Mouse (Mus musculus): ENCODE measurements around the gene Hnrnpab.

DNA sequence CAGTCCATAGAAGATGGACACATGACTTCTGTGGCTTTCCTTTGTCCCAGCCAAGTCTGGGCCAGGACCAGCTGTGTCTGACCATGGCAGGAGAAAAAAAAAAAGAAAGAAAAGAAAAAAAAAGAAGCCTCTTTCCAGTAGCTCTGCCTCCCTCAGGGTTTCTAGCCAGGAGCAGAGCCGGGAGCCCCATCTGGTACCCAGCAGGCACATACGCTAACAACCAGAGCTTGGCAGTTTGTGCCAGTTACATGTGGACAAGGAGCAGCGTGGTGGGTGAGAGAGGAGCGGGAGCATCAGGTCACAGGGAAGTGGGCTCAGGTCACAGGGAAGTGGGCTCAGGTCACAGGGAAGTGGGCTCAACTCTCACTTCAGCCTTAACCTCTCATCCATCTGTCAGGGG is 30.2 kb downstream of the Hnrnpab start:
- TF ChIP-seq EP300 (IDR thresholded peaks at IDR 0.05; ENCODE audit: insufficient read depth, low read depth, low read length) (no peak), CTCF (IDR thresholded peaks at IDR 0.05; ENCODE audit: low read depth, low read length) (no peak), POLR2A (IDR thresholded peaks at IDR 0.05; ENCODE audit: insufficient read depth, low read length) (no peak)
